41 mouse cellular contexts compared by ENCODE assay signal in genomic region chr13:24682346-24682745, GRCm38 (mm10). TPM values are rescaled to one million over a fixed set of nuclear protein-coding genes. Genes with fewer than 3 reads are reported as not detected.
DNase-seq lines count a peak whose midpoint lies in the region; ATAC-seq and TF ChIP-seq lines count a peak whose summit lies in the region.
"Had no signal": no experiment of that assay in that cellular context is flagged by ENCODE, and none has a peak within 500 bp of the region (broad histone marks: within the 10 kb centered on the region; RNA-seq: fewer than 3 reads in every experiment).

No protein-coding gene starts in this region.

- no peak for TF ChIP-seq CTCF in MEL (IDR thresholded peaks at IDR 0.05 in 2 of 3, conservative IDR thresholded peaks at IDR 0.05 in 1 of 3; ENCODE audit: control insufficient read depth in 1 of 3, insufficient read depth in 1 of 3, low read depth in 2 of 3, low read length in 3 of 3, poor library complexity in 1 of 3, severe bottlenecking in 1 of 3)
- no peak for TF ChIP-seq CTCF in thymus, adult 2 months (IDR thresholded peaks at IDR 0.05; ENCODE audit: borderline replicate concordance, control insufficient read depth, extremely low read depth, insufficient read depth, low read length, poor library complexity)

- no peak overlapping the region for H3K4me3 ChIP-seq in MEL (ENCODE audit: control insufficient read depth in 1 of 2, insufficient read depth in 1 of 2, low read depth in 2 of 2, low read length in 2 of 2)
- H3K4me3 ChIP-seq in hindbrain, embryonic 12.5 days = no peak overlapping the region
- H3K4me3 ChIP-seq in heart, embryonic 11.5 days (ENCODE audit: low read depth, low read length) = no peak overlapping the region
- H3K4me3 ChIP-seq in thymus, adult 2 months (ENCODE audit: control insufficient read depth, insufficient read depth, low read length) = no peak overlapping the region
- H3K4me3 ChIP-seq in limb, embryonic 10.5 days = no peak overlapping the region
- H3K4me3 ChIP-seq: embryonic facial prominence, embryonic 13.5 days; heart, embryonic 12.5 days; hindbrain, embryonic 15.5 days; intestine, embryonic 15.5 days; megakaryocyte, embryonic 14.5 days; midbrain, embryonic 12.5 days; myocyte had no signal

- H3K4me1 ChIP-seq in MEL (ENCODE audit: control insufficient read depth in 1 of 2, insufficient read depth in 2 of 2, low read length in 2 of 2) = peaks cover 32 to 44% of the 10 kb centered on the region in 2 experiments
- H3K4me1 ChIP-seq in hindbrain, embryonic 12.5 days = peaks cover 15% of the 10 kb centered on the region
- H3K4me1 ChIP-seq in heart, embryonic 11.5 days (ENCODE audit: control insufficient read depth, insufficient read depth, low read length) = peaks cover 6% of the 10 kb centered on the region; the same call in 1 of the 2 replicates
- no peaks in the 10 kb centered on the region for H3K4me1 ChIP-seq in thymus, adult 2 months (replicated peaks; ENCODE audit: control insufficient read depth, insufficient read depth, low read length)
- H3K4me1 ChIP-seq in limb, embryonic 10.5 days = peaks cover 7% of the 10 kb centered on the region; the same call in 1 of the 2 replicates

- DNase-seq in CD4-positive helper T cell, adult 2 months (ENCODE audit: low read depth, low spot score) = peak; percentile 79
- DNase-seq in MEL (ENCODE audit: low read depth, low spot score) = peak; percentile 74
- DNase-seq in induced T-regulatory cell, adult 2 months (ENCODE audit: low read depth) = peak; percentile 84
- peak; percentile 44 to 48 for DNase-seq in natural killer cell, adult 2 months (ENCODE audit: low spot score in 2 of 2)
- no peak for DNase-seq in thymus, adult 2 months
- DNase-seq in limb, embryonic 10.5 days (ENCODE audit: low spot score) = no peak
- DNase-seq: adrenal gland, postnatal 14 days; cerebellum, adult 11-12 months; cerebellum, adult 9-11 months; gastrocnemius, postnatal 10 days; kidney, adult 2 months; kidney, postnatal 4 days; layer of hippocampus, postnatal 36 days; liver; lung, embryonic 14.5 days; right cerebral cortex, postnatal 25 days; spleen, adult 18-20 months; thymus, postnatal 4 days had no signal

- 75% methylated on average over 5 of the region's 5 CpGs for WGBS in hindbrain, embryonic 12.5 days
- WGBS in heart, embryonic 11.5 days (ENCODE audit: insufficient replicate concordance) = 61% methylated on average over 5 of the region's 5 CpGs
- 68% methylated on average over 5 of the region's 5 CpGs for WGBS in thymus, adult 2 months
- WGBS in limb, embryonic 10.5 days = 81% methylated on average over 5 of the region's 5 CpGs

- H3K27ac ChIP-seq in MEL (ENCODE audit: control insufficient read depth, low read depth, low read length) = peak overlapping the region; percentile 54; the same call in 1 of the 2 replicates
- H3K27ac ChIP-seq in hindbrain, embryonic 12.5 days = no peak overlapping the region
- H3K27ac ChIP-seq in heart, embryonic 11.5 days (ENCODE audit: low read depth, low read length) = no peak overlapping the region
- H3K27ac ChIP-seq in thymus, adult 2 months (ENCODE audit: control insufficient read depth, insufficient read depth, low read length) = no peak overlapping the region
- no peak overlapping the region for H3K27ac ChIP-seq in limb, embryonic 10.5 days
- H3K27ac ChIP-seq: embryonic facial prominence, embryonic 13.5 days; hindbrain, embryonic 15.5 days; intestine, embryonic 15.5 days; kidney, postnatal 0 days; liver, embryonic 14.5 days; midbrain, embryonic 12.5 days had no signal

- H3K36me3 ChIP-seq in MEL (ENCODE audit: control insufficient read depth in 1 of 2, insufficient read depth in 2 of 2, low read length in 2 of 2) = peaks cover 4 to 43% of the 10 kb centered on the region in 2 experiments
- peaks cover 9% of the 10 kb centered on the region for H3K36me3 ChIP-seq in hindbrain, embryonic 12.5 days
- no peaks in the 10 kb centered on the region for H3K36me3 ChIP-seq in heart, embryonic 11.5 days (ENCODE audit: control insufficient read depth, insufficient read depth, low read length)
- H3K36me3 ChIP-seq in thymus, adult 2 months (ENCODE audit: control insufficient read depth, insufficient read depth, low read length) = peaks cover 34% of the 10 kb centered on the region
- no peaks in the 10 kb centered on the region for H3K36me3 ChIP-seq in limb, embryonic 10.5 days
- H3K36me3 ChIP-seq: embryonic facial prominence, embryonic 13.5 days; intestine, embryonic 15.5 days had no signal

- ATAC-seq in hindbrain, embryonic 12.5 days (ENCODE audit: low FRiP score) = no peak
- ATAC-seq in heart, embryonic 11.5 days (replicated peaks; ENCODE audit: insufficient number of reproducible peaks, low FRiP score, low TSS enrichment) = no peak
- ATAC-seq: forebrain, embryonic 16.5 days; intestine, embryonic 15.5 days had no signal

- TF ChIP-seq RAD21 in MEL (IDR thresholded peaks at IDR 0.05; ENCODE audit: low read depth, low read length) = no peak

- TF ChIP-seq POLR2A in MEL (IDR thresholded peaks at IDR 0.05; ENCODE audit: control insufficient read depth in 1 of 2, insufficient read depth in 1 of 2, low read depth in 1 of 2, low read length in 2 of 2, poor library complexity in 1 of 2) = peak in 1 of 2 experiments; percentile 20; a peak in 1 of 4 replicates
- TF ChIP-seq POLR2A in thymus, adult 2 months (IDR thresholded peaks at IDR 0.05; ENCODE audit: control insufficient read depth, extremely low read depth, insufficient read depth, low read length, poor library complexity) = no peak

- peak; percentile 60 to 73 for TF ChIP-seq EP300 in MEL (IDR thresholded peaks at IDR 0.05; ENCODE audit: low read depth in 1 of 2, low read length in 2 of 2)

- H3K4me2 ChIP-seq in hindbrain, embryonic 12.5 days (replicated peaks) = no peak overlapping the region
- H3K4me2 ChIP-seq in heart, embryonic 11.5 days = no peak overlapping the region
- H3K4me2 ChIP-seq: embryonic facial prominence, embryonic 13.5 days; heart, embryonic 12.5 days; hindbrain, embryonic 15.5 days; intestine, embryonic 15.5 days; lung, embryonic 14.5 days; midbrain, embryonic 12.5 days had no signal

- H3K9me3 ChIP-seq in MEL (replicated peaks; ENCODE audit: insufficient read depth, low read length) = no peaks in the 10 kb centered on the region
- H3K9me3 ChIP-seq in hindbrain, embryonic 12.5 days (replicated peaks) = no peaks in the 10 kb centered on the region
- H3K9me3 ChIP-seq in heart, embryonic 11.5 days (replicated peaks; ENCODE audit: control insufficient read depth, low read length) = no peaks in the 10 kb centered on the region
- no peaks in the 10 kb centered on the region for H3K9me3 ChIP-seq in limb, embryonic 10.5 days (replicated peaks)
- H3K9me3 ChIP-seq: embryonic facial prominence, embryonic 13.5 days; heart, embryonic 12.5 days; hindbrain, embryonic 15.5 days; intestine, embryonic 15.5 days; megakaryocyte, embryonic 14.5 days; midbrain, embryonic 12.5 days had no signal

- no peaks in the 10 kb centered on the region for H3K79me2 ChIP-seq in MEL (ENCODE audit: control insufficient read depth, insufficient read depth, low read length, poor library complexity)

- H3K9ac ChIP-seq in MEL (ENCODE audit: control insufficient read depth, low read depth, low read length, poor library complexity, severe bottlenecking) = no peak overlapping the region; the same call in 1 of the 2 replicates
- H3K9ac ChIP-seq in hindbrain, embryonic 12.5 days = no peak overlapping the region
- no peak overlapping the region for H3K9ac ChIP-seq in heart, embryonic 11.5 days (ENCODE audit: low read depth, low read length)
- H3K9ac ChIP-seq: embryonic facial prominence, embryonic 13.5 days; heart, embryonic 12.5 days; hindbrain, embryonic 15.5 days; intestine, embryonic 15.5 days; liver, embryonic 14.5 days; lung, embryonic 14.5 days; midbrain, embryonic 12.5 days had no signal

- no peaks in the 10 kb centered on the region for H3K27me3 ChIP-seq in MEL (ENCODE audit: control insufficient read depth in 1 of 2, insufficient read depth in 2 of 2, low read length in 2 of 2)
- no peaks in the 10 kb centered on the region for H3K27me3 ChIP-seq in hindbrain, embryonic 12.5 days
- H3K27me3 ChIP-seq in heart, embryonic 11.5 days (ENCODE audit: control insufficient read depth, insufficient read depth, low read length) = no peaks in the 10 kb centered on the region
- no peaks in the 10 kb centered on the region for H3K27me3 ChIP-seq in thymus, adult 2 months (ENCODE audit: control insufficient read depth, insufficient read depth, low read length)
- H3K27me3 ChIP-seq in limb, embryonic 10.5 days (ENCODE audit: low read depth, poor library complexity, severe bottlenecking) = 0 out of 2 replicates have a peak, but pooled peaks cover 5% of the 10 kb centered on the region
- H3K27me3 ChIP-seq: embryonic facial prominence, embryonic 13.5 days; heart, embryonic 12.5 days; hindbrain, embryonic 15.5 days; intestine, embryonic 15.5 days; megakaryocyte, embryonic 14.5 days; midbrain, embryonic 12.5 days had no signal

TF ChIP-seq in MEL, 35 proteins besides CTCF, POLR2A, EP300 and RAD21 (continues in another document):
- no peak for TF ChIP-seq ZMIZ1 (IDR thresholded peaks at IDR 0.05; ENCODE audit: low read depth, low read length)
- no peak for TF ChIP-seq ELF1 (IDR thresholded peaks at IDR 0.05; ENCODE audit: low read depth, low read length)
- TF ChIP-seq MEF2A (IDR thresholded peaks at IDR 0.05; ENCODE audit: extremely low read depth, insufficient replicate concordance, low read depth, low read length, poor library complexity, severe bottlenecking) = no peak
- no peak for TF ChIP-seq HCFC1 (IDR thresholded peaks at IDR 0.05; ENCODE audit: low read depth, low read length)
- TF ChIP-seq NRF1 (IDR thresholded peaks at IDR 0.05; ENCODE audit: insufficient read depth, low read depth, low read length, poor library complexity, severe bottlenecking) = no peak
- no peak for TF ChIP-seq TBP (IDR thresholded peaks at IDR 0.05; ENCODE audit: low read depth, low read length)
- TF ChIP-seq SIN3A (IDR thresholded peaks at IDR 0.05; ENCODE audit: low read length) = peak; percentile 38; the same call in 1 of the 2 replicates
- no peak for TF ChIP-seq TAL1 (IDR thresholded peaks at IDR 0.05; ENCODE audit: low read length)
- TF ChIP-seq JUND (IDR thresholded peaks at IDR 0.05; ENCODE audit: low read depth, low read length) = no peak
- TF ChIP-seq ETS1 (IDR thresholded peaks at IDR 0.05; ENCODE audit: low read depth, low read length) = peak; percentile 57; the same call in 1 of the 2 replicates
- no peak for TF ChIP-seq SMC3 (IDR thresholded peaks at IDR 0.05; ENCODE audit: low read depth, low read length)
- no peak for TF ChIP-seq MAFK (IDR thresholded peaks at IDR 0.05; ENCODE audit: borderline replicate concordance, low read depth, low read length)

RNA-seq across cellular contexts. Expression of gene Armh2, which starts 58.7 kb away (rescaled TPM):
- not detected in 2 replicates for total RNA-seq in MEL (2012; rRNA removed)
- under 1 TPM in 1 of 2 experiments, not detected in 1; 0.19 TPM for polyA plus RNA-seq in MEL (2012; ENCODE audit: insufficient read depth in 1 of 2, insufficient read length in 2 of 2, low read depth in 1 of 2, low replicate concordance in 2 of 2, missing spikeins in 1 of 2)
- polyA plus RNA-seq in hindbrain, embryonic 12.5 days (2016; fragmentation: Nextera tagmentation; extraction: Ambion mirVana) = not detected in 2 replicates
- polyA plus RNA-seq in heart, embryonic 11.5 days (2014; fragmentation: Nextera tagmentation; extraction: Ambion mirVana) = not detected in 2 replicates
- not detected in 2 replicates for polyA plus RNA-seq in thymus, adult 2 months (2012; rRNA removed)
- not detected in 2 replicates for polyA plus RNA-seq in limb, embryonic 10.5 days (2016; fragmentation: Nextera tagmentation; extraction: Ambion mirVana)
- total RNA-seq: adrenal gland, postnatal 14 days; gastrocnemius, postnatal 10 days; hematopoietic stem cell, adult 5-6 weeks; layer of hippocampus, adult 8-10 months; layer of hippocampus, postnatal 36 days; left cerebral cortex, postnatal 10 days; midbrain, postnatal 0 days had no signal
- polyA plus RNA-seq: C2C12; embryonic facial prominence, embryonic 13.5 days; forebrain, embryonic 11.5 days; gonadal fat pad, adult 2 months; heart, embryonic 12.5 days; heart, postnatal 0 days; hindbrain, embryonic 15.5 days; intestine, embryonic 15.5 days; kidney, adult 2 months; kidney, postnatal 0 days; limb, embryonic 11.5 days; liver, embryonic 14.5 days; lung, embryonic 14.5 days; midbrain, embryonic 12.5 days; midbrain, postnatal 0 days; neural tube, embryonic 14.5 days; thymus, postnatal 0 days had no signal

Comparison
In these comparisons a context has a peak if more than half of its experiments do, and no peak if none do; other contexts are left out.
1. DNase-seq: peak in CD4-positive helper T cell, adult 2 months (single experiment), MEL (single experiment), induced T-regulatory cell, adult 2 months (single experiment) and natural killer cell, adult 2 months (2 of 2); none in thymus, adult 2 months (single experiment) and limb, embryonic 10.5 days (single experiment).